Mouse (Mus musculus): ENCODE data around the gene Gm5901.
A peak's percentile ranks its signal among the peaks of the same experiment; 100 is the strongest.
"Not testable (repeated sequence)": the region's sequence is repeated elsewhere in the genome, so short reads cannot be mapped to it uniquely, and the experiment has no call there.

The Gm5901 gene

DNA sequence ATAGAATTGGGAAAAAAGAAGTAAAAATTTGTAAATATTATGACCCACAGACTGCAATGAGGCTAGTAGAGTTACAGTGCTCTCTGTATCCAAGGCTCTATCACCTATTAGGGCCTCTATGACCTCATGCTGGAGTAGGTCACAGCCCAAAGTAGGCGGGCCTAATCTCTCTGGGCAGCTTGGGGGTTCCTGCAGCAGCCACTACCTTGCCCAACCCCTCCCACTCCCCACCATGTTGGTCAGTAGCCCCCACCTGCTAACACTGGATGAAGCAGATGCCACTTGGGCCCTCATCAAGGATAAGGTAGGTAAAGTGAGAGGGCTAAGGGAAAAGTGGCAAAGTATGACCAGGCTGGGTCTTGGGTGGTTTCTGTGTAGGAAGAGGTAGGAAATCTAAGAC is at the start of gene Gm5901:
Gm5901 (plus strand) TSS at position 173 of the 400 bp plus-strand sequence.
- DNase-seq (ENCODE audit: low read depth, low spot score) = no peak

DNA sequence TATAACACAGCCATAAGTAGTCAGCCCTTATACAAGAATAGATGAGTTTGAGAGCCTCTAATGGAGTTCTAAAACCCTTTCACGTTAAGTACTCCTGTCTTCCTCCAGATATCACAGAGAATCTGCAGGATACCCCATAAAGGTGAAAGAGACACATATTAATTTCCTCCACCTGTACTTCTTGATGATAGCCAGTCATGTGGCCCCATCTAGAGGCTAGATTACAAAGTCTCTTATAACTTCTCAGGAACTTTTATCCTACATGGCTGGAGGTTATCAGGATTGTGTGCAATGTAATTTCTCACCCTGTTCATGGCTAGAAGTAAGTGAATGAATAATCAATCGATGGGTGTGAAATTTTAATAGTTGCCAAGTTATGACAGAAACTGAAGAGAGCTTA is 49.5 kb upstream of the Gm5901 start:
- no peak for DNase-seq (ENCODE audit: low read depth, low spot score)

DNA sequence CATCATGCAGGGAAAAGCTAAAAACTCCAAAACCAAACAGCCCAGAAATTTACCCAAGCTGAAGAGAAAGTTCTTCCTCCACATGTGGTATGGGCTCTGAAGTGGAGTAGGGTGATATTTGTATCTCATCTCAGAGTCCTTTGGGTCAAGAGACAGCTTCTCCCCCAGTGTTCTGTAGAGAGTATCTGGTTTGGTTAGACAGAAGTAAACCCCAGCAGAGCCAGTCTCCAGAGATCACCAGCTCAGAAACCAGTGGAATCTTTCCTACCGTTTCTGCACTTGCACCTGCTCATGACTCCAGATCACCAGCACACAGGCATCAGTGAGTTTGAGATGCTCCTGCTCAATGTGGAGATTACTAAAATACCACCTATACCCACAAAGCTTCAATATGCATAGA is 40.8 kb upstream of the Gm5901 start, which contains the start of gene Olfr690:
Olfr690 (minus strand) TSS at position 101 of the 400 bp plus-strand sequence.
- DNase-seq (ENCODE audit: low read depth, low spot score) = no peak

DNA sequence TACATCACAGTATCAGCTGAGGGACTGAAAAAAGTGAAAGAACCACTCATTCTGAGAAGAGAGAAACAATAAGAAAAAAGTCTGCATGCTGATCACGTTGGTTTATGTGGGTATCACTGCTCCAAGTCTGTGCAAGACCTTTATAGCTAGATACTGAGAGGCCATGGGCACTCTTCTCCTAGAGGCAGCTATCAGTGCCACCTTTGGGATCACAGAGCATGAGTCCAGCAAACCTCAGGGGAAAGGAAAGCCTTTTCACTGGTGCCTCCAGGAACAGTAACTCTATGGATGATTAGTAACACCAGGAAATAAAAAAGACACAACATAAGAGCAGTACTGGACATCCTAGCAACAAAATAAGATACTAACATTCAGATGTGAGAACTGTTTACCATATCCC is 32.7 kb upstream of the Gm5901 start, which contains the start of gene Olfr691:
Olfr691 (minus strand) TSS at position 101 of the 400 bp plus-strand sequence.
- DNase-seq (ENCODE audit: low read depth, low spot score) = no peak

DNA sequence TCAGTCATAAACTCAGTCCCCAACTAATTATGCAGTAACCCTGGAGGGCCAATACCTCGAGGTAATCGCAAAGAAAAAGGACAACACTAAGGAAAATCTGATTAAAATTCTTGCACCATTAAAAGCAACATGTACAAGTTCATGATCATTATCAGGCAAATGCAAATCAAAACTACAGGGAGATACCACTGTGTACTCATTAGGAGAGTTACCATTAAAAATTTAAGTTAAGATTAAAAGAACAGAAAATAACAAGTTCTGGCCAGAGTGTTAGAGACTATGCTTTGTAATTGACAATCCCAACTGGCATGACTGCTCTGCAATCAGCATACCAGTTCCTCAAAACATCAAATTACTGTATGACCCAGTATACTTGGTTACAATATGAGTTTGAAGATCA is 32.1 kb upstream of the Gm5901 start:
- no peak for DNase-seq (ENCODE audit: low read depth, low spot score)

DNA sequence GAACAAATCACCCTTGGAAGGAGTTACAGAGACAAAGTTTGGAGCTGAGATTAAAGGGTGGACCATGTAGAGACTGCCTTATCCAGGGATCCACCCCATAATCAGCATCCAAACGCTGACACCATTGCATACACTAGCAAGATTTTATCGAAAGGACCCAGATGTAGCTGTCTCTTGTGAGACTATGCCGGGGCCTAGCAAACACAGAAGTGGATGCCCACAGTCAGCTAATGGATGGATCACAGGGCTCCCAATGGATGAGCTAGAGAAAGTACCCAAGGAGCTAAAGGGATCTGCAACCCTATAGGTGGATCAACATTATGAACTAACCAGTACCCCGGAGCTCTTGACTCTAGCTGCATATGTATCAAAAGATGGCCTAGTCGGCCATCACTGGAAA is 18.8 kb upstream of the Gm5901 start:
- DNase-seq (ENCODE audit: low read depth, low spot score) = not testable (repeated sequence)

DNA sequence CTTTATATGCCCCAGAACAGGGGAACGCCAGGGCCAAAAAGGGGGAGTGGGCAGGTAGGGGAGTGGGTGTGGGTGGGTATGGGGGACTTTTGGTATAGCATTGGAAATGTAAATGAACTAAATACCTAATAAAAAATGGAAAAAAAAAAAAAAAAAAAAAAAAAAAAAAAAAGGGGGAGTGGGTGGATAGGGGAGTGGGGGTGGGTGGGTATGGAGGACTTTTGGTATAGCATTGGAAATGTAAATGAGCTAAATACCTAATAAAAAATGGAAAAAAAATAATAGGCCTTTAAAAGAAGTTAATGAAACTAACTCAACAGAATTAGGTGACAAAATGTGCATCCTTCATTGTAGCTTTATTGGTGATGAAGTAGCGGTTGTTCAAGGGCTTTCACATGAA is 18.4 kb upstream of the Gm5901 start:
- DNase-seq (ENCODE audit: low read depth, low spot score) = not testable (repeated sequence)

DNA sequence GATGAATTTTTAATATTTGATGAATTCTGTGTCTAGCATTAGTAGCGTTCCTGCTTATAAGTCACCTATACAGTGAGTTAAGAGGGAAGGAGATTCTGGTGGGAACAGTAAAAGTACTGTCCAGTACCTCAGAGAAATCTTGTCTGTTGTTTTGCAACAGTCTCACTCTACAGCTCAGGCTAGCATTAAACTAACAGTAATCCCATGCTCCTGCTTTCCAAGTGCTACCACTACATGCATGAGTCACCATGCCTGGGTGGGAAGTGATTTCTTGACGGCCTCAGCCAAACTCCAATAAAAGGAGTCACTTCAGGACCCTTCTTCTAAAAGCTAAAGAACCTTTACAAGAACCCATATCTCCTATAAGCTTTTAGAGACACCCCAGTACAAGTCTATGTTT is 13.1 kb upstream of the Gm5901 start:
- DNase-seq (ENCODE audit: low read depth, low spot score) = no peak

DNA sequence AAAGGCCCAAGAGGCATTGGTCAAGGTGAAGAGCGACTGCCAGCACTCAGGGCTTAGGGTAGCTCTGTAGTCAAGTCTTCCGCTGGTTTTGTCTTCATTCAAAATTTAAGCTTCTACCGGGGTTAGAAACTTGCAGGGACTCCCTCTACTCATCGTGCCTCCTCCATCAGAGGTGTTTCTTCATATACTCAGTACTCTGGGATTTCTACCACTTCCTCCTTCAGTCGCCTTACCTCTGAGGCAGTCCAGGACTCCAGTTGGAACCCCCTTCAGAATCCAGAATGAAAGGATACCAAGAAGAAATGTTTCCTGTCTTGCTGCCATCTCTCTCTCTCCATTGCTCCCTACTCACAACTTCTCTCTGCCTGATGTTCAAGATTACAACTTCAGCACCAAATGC is 7.6 kb upstream of the Gm5901 start:
- no peak for DNase-seq (ENCODE audit: low read depth, low spot score)

DNA sequence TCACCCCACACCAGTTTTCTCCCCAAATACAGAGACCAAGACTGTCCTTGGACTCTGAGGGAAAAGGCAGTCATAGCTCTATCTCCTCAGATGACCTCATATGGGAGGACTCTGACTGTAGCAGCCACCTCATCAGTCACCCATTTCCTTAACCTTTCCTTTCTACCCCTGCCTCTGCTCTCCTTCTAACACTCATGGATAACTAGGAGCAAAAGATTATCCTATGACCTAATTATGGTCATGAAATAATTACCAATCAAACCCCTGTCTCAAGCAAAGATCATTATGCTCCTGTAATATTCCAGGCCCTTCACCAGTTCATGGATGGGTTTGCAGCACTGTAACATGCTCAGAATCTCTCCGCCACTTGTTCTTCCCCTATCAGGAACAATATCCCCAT is 6.9 kb upstream of the Gm5901 start, which contains the start of gene Olfr692:
Olfr692 (plus strand) TSS at position 301 of the 400 bp plus-strand sequence.
- DNase-seq (ENCODE audit: low read depth, low spot score) = no peak

DNA sequence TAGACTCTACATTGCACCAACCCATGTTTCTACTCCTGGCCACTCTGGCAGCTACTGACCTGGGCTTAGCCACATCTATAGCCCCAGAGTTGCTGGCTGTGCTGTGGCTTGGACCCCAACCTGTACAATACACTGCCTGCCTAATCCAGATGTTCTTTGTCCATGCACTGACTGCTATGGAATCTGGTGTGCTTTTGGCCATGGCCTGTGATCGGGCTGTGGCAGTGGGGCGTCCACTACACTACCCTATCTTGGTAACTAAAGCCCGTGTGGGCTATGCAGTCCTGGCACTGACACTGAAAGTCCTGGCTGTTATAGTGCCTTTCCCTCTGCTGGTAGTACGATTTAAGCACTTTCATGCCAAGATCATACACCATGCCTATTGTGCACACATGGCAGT is 6.3 kb upstream of the Gm5901 start:
- DNase-seq (ENCODE audit: low read depth, low spot score) = no peak

DNA sequence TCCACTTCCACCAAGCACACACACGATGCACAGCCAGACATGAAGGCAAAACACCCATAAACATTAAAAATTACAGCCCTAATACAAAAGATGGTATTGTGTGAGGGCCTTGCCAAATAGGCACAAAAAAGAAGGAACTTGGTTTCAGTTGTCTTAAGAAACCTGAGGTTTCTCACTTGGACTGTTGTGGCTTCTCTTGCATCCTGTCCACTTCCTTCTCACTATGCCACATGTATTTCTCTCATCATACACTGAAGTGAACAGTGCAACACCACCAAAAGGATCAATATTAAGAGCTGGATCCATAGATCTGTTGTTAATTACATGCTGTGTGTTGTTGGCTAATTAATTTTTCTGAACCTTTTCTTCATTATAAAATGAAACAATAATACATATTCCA is 1.9 kb upstream of the Gm5901 start:
- no peak for DNase-seq (ENCODE audit: low read depth, low spot score)

DNA sequence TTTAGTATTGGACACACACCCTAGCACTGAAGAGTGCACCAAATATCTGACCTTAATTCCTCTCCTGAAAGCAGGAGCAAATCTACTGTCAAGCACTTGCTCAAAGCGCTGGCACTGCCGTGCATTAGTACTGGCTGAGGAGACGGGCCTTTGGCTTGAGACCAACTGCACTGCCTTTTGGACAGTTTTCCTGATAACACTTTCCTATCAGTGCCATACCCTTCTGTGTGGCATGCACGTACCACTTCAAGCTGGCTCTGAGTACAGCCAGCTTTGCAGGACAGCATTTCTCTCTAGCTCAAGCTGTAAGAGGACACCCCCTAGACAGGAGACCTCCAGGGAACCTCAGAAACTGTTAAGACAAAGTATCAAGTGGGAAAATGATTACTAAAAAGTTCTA is 1.3 kb upstream of the Gm5901 start:
- no peak for DNase-seq (ENCODE audit: low read depth, low spot score)

DNA sequence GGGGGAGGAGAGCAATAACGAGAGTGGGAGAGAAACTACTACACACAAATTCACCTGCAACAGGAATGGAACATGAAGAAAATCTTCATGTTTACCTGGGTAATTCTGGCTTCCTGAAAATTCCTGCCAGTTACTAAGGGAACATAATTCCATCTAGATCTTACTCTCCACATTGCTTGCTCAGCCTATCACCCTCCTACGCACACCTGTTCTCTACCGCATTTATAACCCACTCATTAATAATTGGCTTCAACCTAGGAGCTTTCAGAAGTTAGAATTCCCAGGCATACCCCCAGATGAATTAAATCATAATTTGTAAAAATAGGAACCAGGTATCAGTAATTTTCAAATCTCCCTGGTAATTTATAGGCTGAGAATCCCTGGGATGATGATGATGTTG is 862 bp upstream of the Gm5901 start:
- DNase-seq (ENCODE audit: low read depth, low spot score) = no peak

DNA sequence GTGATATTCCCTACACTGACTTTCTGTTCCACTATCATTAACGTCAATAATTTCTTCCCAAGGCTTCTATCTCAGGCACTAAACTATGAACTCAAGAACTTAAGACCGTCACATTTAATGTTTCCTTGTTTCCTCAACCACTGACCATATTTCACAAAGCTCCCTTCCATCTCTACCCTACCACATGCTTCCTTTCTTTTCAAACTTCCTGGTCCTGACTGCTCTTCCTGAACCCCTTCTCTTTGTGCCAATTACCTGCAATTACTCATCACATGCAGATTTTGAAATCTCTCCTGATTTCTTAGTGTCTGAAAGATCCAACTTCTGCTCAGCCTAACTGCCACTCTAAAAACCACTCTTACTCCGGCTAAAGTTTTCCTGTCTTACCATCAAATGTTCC is 5.5 kb downstream of the Gm5901 start:
- DNase-seq (ENCODE audit: low read depth, low spot score) = no peak

DNA sequence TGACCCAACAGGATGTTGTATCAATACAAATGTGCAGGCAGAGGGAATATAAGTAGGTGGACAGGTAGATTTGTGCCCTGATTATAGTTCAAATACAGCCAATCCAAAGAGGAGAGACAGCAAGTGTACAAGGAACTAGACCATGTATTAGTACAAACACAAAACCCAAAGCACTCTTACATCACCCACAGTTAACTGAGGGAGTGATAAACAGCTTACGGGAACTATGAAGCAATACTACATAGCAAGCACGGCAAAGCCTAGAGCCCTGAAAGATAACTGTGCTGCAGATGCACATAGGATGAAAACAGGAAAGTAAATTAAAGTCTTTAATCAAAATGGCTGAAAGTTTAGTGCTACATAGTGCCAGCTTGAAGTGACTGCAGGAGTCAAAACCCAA is 12.9 kb downstream of the Gm5901 start:
- no peak for DNase-seq (ENCODE audit: low read depth, low spot score)

DNA sequence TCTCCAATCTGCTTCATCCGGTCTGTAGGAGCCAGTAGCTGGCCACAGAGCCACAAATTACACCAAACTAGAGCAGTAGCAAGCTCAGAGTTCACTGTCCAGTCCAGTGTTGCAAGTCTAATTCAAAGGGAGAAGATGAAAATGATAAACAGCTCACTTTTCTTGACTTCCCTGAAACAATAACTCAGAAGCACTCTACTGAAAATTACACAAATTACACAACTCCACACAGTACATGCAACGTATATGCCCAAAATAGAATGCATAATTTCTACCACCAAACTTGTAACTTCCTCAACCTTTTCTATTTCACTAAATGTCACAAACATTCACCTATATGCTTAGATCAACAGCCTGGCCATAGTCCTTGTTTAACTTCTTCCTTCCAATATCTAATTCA is 15.4 kb downstream of the Gm5901 start:
- no peak for DNase-seq (ENCODE audit: low read depth, low spot score)

DNA sequence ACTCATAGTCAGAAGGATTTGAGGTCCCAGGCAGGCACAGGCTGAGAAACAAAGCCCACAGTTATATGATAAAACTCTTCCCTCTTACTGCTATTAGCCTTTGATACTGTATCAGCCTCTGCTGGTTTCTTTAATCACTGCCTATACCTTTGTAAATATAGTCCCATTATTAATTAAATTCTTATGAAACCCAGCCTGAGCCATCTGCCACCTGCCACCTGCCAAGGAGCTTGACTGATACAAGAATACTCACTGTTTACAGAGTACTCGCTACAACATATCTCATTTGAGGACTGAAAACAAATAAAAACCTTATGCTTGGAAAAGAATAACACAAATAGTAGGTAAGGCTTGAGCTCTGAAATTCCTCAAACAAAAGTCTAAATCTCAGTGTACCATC is 19.8 kb downstream of the Gm5901 start:
- no peak for DNase-seq (ENCODE audit: low read depth, low spot score)

DNA sequence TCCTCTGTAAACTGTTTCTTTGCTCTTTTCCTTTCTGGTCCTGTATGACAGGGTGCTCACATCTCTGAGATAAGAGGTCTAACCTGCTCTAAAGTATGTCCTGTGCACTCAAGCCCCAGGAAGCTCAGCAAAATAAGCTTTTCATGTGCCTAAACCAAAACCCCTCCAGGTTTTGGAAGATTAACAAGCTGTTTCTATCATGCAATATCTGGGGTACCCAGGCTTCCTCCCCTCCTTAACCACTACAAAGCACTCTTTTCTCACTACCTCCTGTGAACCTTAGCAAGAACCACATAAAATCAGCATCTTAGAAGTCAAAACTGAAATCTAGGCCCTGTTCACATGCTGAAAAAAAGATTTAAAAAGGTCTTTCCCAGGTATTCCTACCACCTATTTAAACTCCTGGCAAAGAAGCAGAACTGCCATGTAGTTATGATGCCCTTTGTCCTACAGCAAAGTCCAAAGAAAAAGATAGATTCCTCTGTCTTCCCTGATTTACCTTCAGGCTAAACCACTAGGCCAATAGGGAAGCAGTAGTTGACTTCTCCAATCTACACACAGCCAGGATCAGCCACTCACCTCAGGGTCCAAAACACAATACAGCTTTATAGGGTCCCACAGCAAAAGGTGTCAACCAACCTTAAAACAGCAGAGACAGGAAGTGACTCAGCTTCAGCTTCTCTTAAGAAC is 20.4 kb downstream of the Gm5901 start:
- DNase-seq (ENCODE audit: low read depth, low spot score) = no peak

DNA sequence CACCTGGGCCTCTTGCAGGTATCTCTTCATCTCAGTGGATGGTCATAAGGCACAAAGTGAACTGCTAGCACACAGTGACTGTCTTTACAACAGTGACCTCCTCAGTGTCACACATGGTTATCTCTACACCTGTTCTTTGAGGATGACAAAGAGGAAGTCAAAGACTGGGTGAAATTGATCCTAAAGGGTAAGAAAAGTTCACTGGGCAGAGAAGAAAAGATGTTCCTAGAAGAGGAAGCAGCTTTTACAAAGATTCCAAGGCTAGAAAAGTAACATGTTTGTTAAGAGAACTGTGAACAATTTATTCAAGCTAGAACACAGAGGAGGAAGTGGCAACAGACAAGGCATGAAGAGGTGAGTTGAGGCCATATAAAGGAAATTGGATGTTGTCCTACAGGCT is 21.3 kb downstream of the Gm5901 start:
- DNase-seq (ENCODE audit: low read depth, low spot score) = no peak

DNA sequence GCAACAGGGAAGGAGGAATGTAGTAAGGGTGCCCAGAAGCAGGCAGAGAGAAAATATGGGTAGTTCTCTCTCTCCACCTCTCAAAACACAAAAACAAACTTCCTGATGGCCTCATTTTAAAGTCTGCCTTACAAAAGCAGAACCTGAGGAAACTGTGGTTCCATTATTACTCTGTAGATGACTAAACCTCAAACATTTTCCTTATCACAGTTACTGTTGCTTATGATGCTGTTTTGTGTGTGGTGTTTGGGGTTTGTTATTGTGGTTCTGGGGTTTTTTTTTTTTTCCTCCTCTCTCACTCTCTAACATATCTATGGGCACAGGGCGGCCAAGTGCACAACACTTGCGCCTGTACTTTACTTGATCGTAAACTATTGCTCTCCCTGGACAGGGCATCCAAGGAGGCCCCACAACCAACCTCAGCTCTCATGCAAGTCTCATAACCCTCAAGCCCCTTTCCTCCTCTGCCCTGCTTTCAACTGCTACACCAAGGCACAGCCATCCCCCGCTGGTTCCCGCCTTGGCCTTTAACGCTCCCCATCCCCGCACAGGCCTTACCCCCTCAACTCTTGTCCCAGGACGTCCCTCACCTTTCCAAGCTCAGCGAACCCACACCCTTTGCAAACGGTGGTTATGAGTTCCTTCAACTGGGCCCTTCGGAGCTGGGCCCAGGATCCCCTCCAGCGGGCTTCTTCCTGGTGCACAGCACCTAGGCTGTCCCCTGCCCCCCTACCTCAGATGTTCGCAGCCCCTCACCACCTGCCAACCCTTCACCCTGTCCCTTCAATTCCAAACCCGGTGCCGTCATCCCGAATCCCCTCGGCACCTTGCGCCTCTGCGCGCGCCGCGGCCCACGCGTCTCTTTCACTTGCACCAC is 24.5 kb downstream of the Gm5901 start:
- DNase-seq (ENCODE audit: low read depth, low spot score) = peak; percentile 69

DNA sequence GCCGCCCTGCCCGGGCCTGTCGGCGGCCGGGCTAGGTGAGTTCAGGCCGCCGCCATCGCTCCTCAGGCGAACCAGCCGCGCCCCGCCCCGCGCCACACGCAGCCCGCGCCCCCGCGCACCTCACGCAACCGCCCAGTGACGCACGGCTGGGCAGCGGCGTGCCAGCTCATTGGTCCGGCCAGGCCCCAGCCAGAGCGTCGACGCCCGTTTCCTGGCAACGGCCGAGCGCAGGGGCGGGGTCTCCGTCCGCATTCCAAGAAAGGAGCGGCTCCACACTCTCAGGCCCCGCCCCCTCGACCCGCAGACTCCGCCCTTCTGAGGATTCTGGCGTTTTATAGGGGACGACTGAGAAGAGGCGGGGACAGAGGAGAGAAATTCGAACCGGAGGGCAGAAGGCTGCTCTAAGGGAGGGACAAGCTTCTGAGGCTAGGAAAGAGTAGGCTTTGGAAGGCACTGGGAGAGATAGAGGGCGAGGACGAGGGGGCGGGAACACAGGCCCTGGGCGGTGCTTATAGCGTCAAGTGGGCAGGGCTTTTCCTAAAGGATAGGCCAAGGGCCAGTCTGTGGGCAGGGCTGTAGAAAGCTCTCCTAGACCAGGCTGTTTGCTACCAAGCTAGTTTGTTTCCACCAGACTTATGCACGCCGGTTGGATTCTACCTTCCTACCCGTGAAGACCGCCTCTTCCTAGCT is 25.2 kb downstream of the Gm5901 start, which contains the start of gene Fam160a2:
Fam160a2 (minus strand) TSS at position 120 of the 690 bp plus-strand sequence.
- DNase-seq (ENCODE audit: low read depth, low spot score) = peak; percentile 99

Data from R1 (cell line).